Mouse (Mus musculus) forebrain, embryonic 11.5 days (tissue): ENCODE data around the gene Pigyl. TPM values are rescaled to one million over a fixed set of nuclear protein-coding genes. Genes with fewer than 3 reads are reported as not detected.

ENCODE experiments used
- microRNA-seq: library from miRNA; unstranded; fragments of <30 nt; microRNA quantifications from one replicate; pipeline ENCODE4, GENCODE M21; 2016; ENCODE audit not compliant: insufficient number of aligned reads
- polyA plus RNA-seq: library from polyadenylated mRNA; unstranded; fragments of >200 nt; fragmentation: Nextera tagmentation; extraction: Ambion mirVana; gene quantifications from 2 replicates; pipeline ENCODE4 v1.2.1, GENCODE M21; 2014

Pigyl gene
- polyA plus RNA-seq, 1 experiment from 2014 or later, result 59.9 TPM

Small RNA genes lying within 50 kb of the gene (microRNA-seq; reads per million reads assigned to microRNA genes)
- gene Mir7084, result not detected

Other genes starting within 250 kb of the Pigyl start
- 7.5 and 8.7 TPM in 2 replicates for gene Rab3d, start 238.7 kb upstream of the Pigyl start, polyA plus RNA-seq
- 4.4 and 4.5 TPM in 2 replicates for gene Ccdc159, start 229.4 kb upstream of the Pigyl start, polyA plus RNA-seq
- gene Tmem205, start 229.3 kb upstream of the Pigyl start, polyA plus RNA-seq, result 30.3 and 31.0 TPM in 2 replicates
- gene Plppr2, start 219.8 kb upstream of the Pigyl start, polyA plus RNA-seq, result 24.2 and 27.1 TPM in 2 replicates
- gene Swsap1, start 201.1 kb upstream of the Pigyl start, polyA plus RNA-seq, result 18.5 and 22.2 TPM in 2 replicates
- gene Epor, start 193.3 kb upstream of the Pigyl start, polyA plus RNA-seq, result 6.7 and 7.0 TPM in 2 replicates
- gene Rgl3, start 167.4 kb upstream of the Pigyl start, polyA plus RNA-seq, result 1.1 and 3.4 TPM in 2 replicates
- 4.2 and 6.9 TPM in 2 replicates for gene Ccdc151, start 154.2 kb upstream of the Pigyl start, polyA plus RNA-seq
- gene Prkcsh, start 154.0 kb upstream of the Pigyl start, polyA plus RNA-seq, result 86.9 and 94.3 TPM in 2 replicates
- gene Elavl3, start 104.8 kb upstream of the Pigyl start, polyA plus RNA-seq, result 53.5 and 60.0 TPM in 2 replicates
- gene Gm49318, start 85.6 kb upstream of the Pigyl start, polyA plus RNA-seq, result not detected in 2 replicates
- gene Zfp653, start 85.5 kb upstream of the Pigyl start, polyA plus RNA-seq, result 10.9 and 11.8 TPM in 2 replicates
- 34.6 and 39.6 TPM in 2 replicates for gene Ecsit, start 71.4 kb upstream of the Pigyl start, polyA plus RNA-seq
- 1.00 and 1.2 TPM in 2 replicates for gene Cnn1, start 57.6 kb upstream of the Pigyl start, polyA plus RNA-seq
- gene Elof1, start 39.7 kb upstream of the Pigyl start, polyA plus RNA-seq, result 205 and 233 TPM in 2 replicates
- gene Acp5, start 21.1 kb upstream of the Pigyl start, polyA plus RNA-seq, result 17.8 and 20.7 TPM in 2 replicates
- 0.17 and 0.90 TPM in 2 replicates for gene Zfp872, start 31.2 kb downstream of the Pigyl start, polyA plus RNA-seq
- 13.5 and 14.7 TPM in 2 replicates for gene Zfp809, start 68.9 kb downstream of the Pigyl start, polyA plus RNA-seq
- 8.8 and 8.9 TPM in 2 replicates for gene Zfp599, start 103.0 kb downstream of the Pigyl start, polyA plus RNA-seq
- 30.2 and 33.4 TPM in 2 replicates for gene Zfp810, start 150.8 kb downstream of the Pigyl start, polyA plus RNA-seq
- gene Anln, start 232.3 kb downstream of the Pigyl start, polyA plus RNA-seq, result 48.9 and 49.7 TPM in 2 replicates